Mouse (Mus musculus) adrenal gland, adult (tissue): ENCODE results near the gene Itpripl1.
"Not testable (repeated sequence)": the region's sequence is repeated elsewhere in the genome, so short reads cannot be mapped to it uniquely, and the experiment has no call there.

ENCODE experiments used
- DNase-seq, 2 experiments: peaks; one replicate each; pipeline ENCODE4 v3.0.0; 2022 to 2023; ENCODE audit warnings: low spot score in 1 of 2; ENCODE audit not compliant: inconsistent age in 2 of 2

The Itpripl1 gene

DNA sequence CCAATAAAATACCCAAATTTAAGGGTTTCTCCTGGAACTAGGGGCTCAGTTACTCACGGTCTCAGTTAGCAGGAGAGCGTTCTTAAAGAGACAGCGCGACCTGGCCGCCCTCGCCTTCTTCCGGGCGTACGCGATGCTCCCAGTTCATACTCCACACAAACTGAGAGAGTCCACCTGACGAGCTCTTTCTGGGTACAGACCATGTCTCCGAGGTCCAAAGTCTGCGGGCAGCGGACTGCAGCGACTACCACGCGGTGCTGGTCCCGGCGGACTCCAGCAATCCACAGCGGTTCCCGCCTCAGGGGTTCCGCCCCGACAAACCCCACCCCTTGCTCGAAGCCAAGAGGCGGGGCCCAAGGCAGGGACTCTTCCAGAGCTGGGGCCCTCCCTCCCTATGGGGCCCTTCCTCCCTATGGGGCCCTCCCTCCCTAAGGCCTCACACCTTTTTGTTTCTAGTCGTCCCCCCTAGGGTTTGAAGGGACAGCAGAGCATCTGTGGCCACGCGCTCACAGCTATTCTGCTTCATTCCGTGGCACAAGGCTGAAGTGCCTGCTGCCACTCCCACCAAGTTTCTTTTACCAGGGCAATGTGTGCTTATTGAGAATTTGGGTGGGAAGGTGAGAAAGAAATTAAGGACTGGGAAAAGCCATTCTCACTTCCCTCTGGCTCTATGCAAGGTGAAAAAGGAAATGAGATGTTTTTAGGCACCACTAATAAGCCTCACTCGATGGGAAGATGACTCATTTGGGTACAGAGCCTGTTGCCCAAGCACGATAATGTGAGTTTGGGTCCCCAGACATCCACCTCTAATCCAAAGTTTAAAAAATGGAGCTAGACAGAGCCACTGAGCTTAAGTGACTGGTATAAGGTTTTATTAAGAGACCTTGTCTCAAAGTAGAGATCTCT, at the start of gene Itpripl1:
Itpripl1 (minus strand) TSS at position 285 of the 906 bp plus-strand sequence.
- peak; percentile 79 to 91 for DNase-seq

GRCm38 (mm10) chr2:127189574-127189973, 46.3 kb upstream of the Itpripl1 start:
- no peak for DNase-seq

GRCm38 (mm10) chr2:127182598-127183381, 39.5 kb upstream of the Itpripl1 start:
- DNase-seq = peak; percentile 85 to 95

GRCm38 (mm10) chr2:127166261-127166660, 23.0 kb upstream of the Itpripl1 start:
- DNase-seq = peak in 1 of 2 experiments; percentile 76

- DNase-seq = no peak
Observed at GRCm38 (mm10) chr2:127165675-127166074, 22.4 kb upstream of the Itpripl1 start.

DNA sequence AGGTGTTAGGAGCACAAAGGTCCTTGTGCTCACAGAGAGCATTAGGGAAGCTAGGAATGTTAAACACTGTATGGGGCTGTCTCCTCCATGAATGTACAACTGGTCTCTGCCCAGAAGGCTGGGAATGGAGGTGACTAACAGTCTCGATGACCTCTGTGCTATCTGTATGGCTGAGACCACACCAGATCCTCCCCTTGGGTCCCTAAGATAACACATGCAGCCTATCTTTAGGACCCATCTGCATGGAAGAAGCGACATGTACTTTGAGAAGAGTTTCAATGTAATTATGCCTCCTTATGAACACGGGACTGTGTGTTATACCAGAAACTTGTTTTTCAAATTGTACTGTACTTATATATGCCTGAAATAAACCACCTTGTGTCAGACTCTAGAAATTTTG, 2.5 kb upstream of the Itpripl1 start:
- no peak for DNase-seq

- DNase-seq = peak in 1 of 2 experiments; percentile 53
Observed at GRCm38 (mm10) chr2:127142577-127143157, 575 bp downstream of the Itpripl1 start.

- DNase-seq = no peak
Observed at GRCm38 (mm10) chr2:127142031-127142430, 1.2 kb downstream of the Itpripl1 start.

DNA sequence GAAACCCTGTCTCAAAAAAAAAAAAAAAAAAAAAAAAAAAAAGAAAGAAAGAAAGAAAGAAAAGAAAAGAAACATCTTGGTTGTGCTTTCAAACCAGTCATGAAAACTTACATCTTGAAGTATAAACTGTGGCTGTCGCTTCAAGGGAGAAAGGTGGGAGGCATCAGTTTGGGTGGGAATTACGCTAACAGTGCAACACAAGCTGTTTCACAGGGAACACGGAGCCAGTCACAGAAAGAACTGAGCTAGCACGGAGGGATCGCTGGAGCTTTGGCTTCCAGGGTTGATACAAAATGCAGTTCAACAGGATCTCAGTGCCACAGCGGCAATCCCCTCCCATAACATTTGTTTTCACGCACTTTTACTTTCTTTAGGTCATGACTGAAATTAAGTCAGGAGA, 3.2 kb downstream of the Itpripl1 start:
- DNase-seq = no peak

GRCm38 (mm10) chr2:127139605-127140004, 3.6 kb downstream of the Itpripl1 start:
- DNase-seq = no peak

GRCm38 (mm10) chr2:127139094-127139493, 4.1 kb downstream of the Itpripl1 start:
- DNase-seq = no peak

DNA sequence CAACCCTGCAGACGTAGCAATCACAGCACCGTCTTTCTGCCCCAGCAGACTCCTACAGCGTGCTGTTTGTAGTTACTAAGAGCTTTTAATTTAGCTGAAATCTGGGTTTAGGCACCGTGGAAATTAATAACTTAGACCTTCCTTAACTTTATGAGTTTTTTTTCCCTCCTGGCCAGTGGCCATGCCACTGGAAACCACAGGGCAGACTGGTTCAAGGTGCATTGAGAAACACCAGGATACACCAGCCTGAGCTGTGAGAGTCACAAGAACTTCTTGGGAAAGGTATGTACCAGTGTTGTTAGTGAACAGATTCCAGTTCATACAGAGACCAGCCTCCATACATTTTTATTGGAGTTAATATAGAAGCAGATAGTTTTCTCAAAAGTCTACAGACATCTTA, 4.8 kb downstream of the Itpripl1 start:
- DNase-seq = no peak

GRCm38 (mm10) chr2:127137838-127138420, 5.3 kb downstream of the Itpripl1 start:
- DNase-seq = no peak

DNA sequence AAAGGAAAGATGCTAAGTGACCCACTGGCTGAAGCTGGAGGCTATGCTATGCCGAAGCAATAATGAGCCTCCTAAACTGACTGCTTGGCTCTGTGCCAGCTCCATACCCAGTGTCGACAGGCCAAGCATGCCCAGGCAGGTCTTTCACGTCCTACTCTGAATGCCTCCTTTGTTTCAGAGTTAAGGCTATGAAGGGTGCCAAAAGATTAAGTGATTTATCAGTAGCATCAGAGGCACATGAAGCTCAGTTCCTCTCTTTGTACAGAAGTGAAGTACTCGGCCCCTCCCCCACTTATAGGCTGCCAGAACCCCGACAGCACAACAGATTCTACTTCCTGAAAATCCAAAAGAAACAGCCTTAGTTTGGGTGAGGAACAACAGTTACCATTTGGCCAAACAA, 6.3 kb downstream of the Itpripl1 start:
- peak; percentile 27 to 57 for DNase-seq

DNA sequence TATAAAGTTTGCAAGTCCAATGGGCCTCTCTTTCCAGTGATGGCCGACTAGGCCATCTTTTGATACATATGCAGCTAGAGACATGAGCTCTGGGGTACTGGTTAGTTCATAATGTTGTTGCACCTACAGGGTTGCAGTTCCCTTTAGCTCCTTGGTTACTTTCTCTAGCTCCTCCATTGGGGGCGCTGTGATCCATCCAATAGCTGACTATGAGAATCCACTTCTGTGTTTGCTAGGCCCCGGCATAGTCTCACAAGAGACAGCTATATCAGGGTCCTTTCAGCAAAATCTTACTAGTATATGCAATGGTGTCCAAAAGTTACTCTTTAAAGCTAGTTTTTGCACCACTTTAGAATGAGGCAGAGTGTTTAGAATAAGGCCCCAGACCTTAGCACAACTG, 8.0 kb downstream of the Itpripl1 start:
- DNase-seq = not testable (repeated sequence)

- DNase-seq = peak; percentile 92 to 98
Observed at GRCm38 (mm10) chr2:127133621-127134461, 9.4 kb downstream of the Itpripl1 start, which contains the start of gene Ncaph. Ncaph (minus strand) TSS chr2:127133954.

- DNase-seq = no peak
Observed at GRCm38 (mm10) chr2:127131353-127131752, 11.9 kb downstream of the Itpripl1 start.

- no peak for DNase-seq
Observed at GRCm38 (mm10) chr2:127128926-127129325, 14.3 kb downstream of the Itpripl1 start.

DNA sequence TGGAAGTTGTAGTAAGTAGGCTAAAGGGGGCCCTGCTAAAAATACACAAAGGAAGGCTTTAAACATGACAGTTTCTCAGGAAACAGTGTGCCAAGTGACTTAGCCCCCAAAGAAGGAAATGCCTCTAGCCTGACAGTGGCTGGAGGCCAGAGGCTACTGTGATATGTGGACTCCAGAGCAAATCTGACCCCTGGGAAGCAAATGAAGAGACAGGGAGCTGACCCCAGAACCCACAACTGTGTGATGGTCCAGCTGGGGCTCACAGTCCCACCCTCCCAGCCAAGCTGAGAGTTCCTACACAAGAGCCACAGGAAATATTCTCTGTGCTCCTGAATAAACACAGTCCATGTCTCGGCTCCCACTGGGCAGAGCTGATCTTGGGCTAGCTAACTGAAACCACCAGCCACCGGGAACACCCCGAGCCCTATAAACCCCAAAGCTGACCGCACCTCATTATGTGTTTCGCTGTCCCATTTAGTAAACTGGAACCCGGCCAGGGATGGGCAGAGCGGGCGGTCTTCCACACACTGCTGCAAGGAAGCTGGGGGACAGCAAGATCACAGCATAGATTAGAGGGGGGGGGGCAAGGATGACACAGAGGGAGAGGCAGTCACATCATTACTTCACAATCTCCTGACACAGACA, 21.5 kb downstream of the Itpripl1 start:
- peak; percentile 16 to 42 for DNase-seq

GRCm38 (mm10) chr2:127108986-127109385, 34.3 kb downstream of the Itpripl1 start:
- no peak for DNase-seq
